9 mouse cellular contexts compared by ENCODE assay signal in genomic region chr8:18388353-18388752, GRCm38 (mm10).
DNase-seq lines count a peak whose midpoint lies in the region; ATAC-seq and TF ChIP-seq lines count a peak whose summit lies in the region.
"Had no signal": no experiment of that assay in that cellular context is flagged by ENCODE, and none has a peak within 500 bp of the region (broad histone marks: within the 10 kb centered on the region; RNA-seq: fewer than 3 reads in every experiment).

No protein-coding gene starts in this region.

- no peaks in the 10 kb centered on the region for H3K36me3 ChIP-seq in forebrain, embryonic 12.5 days (replicated peaks)
- H3K36me3 ChIP-seq in stomach, postnatal 0 days (ENCODE audit: control insufficient read depth, insufficient read depth, low read length) = no peaks in the 10 kb centered on the region
- no peaks in the 10 kb centered on the region for H3K36me3 ChIP-seq in thymus, adult 2 months (ENCODE audit: control insufficient read depth, insufficient read depth, low read length)
- H3K36me3 ChIP-seq: heart, embryonic 15.5 days had no signal

- H3K9ac ChIP-seq in forebrain, embryonic 12.5 days = no peak overlapping the region
- no peak overlapping the region for H3K9ac ChIP-seq in stomach, postnatal 0 days (ENCODE audit: low read length)
- H3K9ac ChIP-seq: heart, embryonic 15.5 days had no signal

- peak; percentile 14 for DNase-seq in urinary bladder, postnatal 25 days (ENCODE audit: low spot score)
- no peak for DNase-seq in urinary bladder, adult 2 months (ENCODE audit: low spot score)
- DNase-seq in c-Kit-positive CD71-positive TER-119-positive erythroid progenitor cells, embryonic 14.5 days (ENCODE audit: low spot score) = peak; percentile 7
- peak; percentile 13 to 72 for DNase-seq in kidney, postnatal 36 days
- peak; percentile 70 for DNase-seq in mesoderm, embryonic 11.5 days (ENCODE audit: low read depth, low spot score)
- DNase-seq in stomach, postnatal 0 days (ENCODE audit: low spot score) = peak; percentile 30
- no peak for DNase-seq in thymus, adult 2 months

- WGBS in forebrain, embryonic 12.5 days = 3% methylated on average over 5 of the region's 5 CpGs
- 8% methylated on average over 5 of the region's 5 CpGs for WGBS in stomach, postnatal 0 days
- WGBS in thymus, adult 2 months = 6% methylated on average over 5 of the region's 5 CpGs

- H3K4me1 ChIP-seq in forebrain, embryonic 12.5 days = no peaks in the 10 kb centered on the region
- H3K4me1 ChIP-seq in stomach, postnatal 0 days (replicated peaks; ENCODE audit: control insufficient read depth, insufficient read depth) = no peaks in the 10 kb centered on the region
- no peaks in the 10 kb centered on the region for H3K4me1 ChIP-seq in thymus, adult 2 months (replicated peaks; ENCODE audit: control insufficient read depth, insufficient read depth, low read length)
- H3K4me1 ChIP-seq: heart, embryonic 15.5 days had no signal

- no peak for TF ChIP-seq POLR2A in thymus, adult 2 months (IDR thresholded peaks at IDR 0.05; ENCODE audit: control insufficient read depth, extremely low read depth, insufficient read depth, low read length, poor library complexity)

- H3K4me2 ChIP-seq in forebrain, embryonic 12.5 days = no peak overlapping the region
- no peak overlapping the region for H3K4me2 ChIP-seq in stomach, postnatal 0 days (replicated peaks; ENCODE audit: low read depth)
- H3K4me2 ChIP-seq: heart, embryonic 15.5 days had no signal

- no peaks in the 10 kb centered on the region for H3K9me3 ChIP-seq in forebrain, embryonic 12.5 days
- H3K9me3 ChIP-seq in stomach, postnatal 0 days (ENCODE audit: control insufficient read depth, low read length) = no peaks in the 10 kb centered on the region
- H3K9me3 ChIP-seq: heart, embryonic 15.5 days had no signal

- peak; percentile 70 for TF ChIP-seq CTCF in stomach, postnatal 0 days (IDR thresholded peaks at IDR 0.05; ENCODE audit: low read depth)
- TF ChIP-seq CTCF in thymus, adult 2 months (IDR thresholded peaks at IDR 0.05; ENCODE audit: borderline replicate concordance, control insufficient read depth, extremely low read depth, insufficient read depth, low read length, poor library complexity) = no peak

- ATAC-seq in forebrain, embryonic 12.5 days (ENCODE audit: low FRiP score) = peak; percentile 64
- ATAC-seq in stomach, postnatal 0 days (ENCODE audit: low FRiP score, low TSS enrichment) = no peak

- no peaks in the 10 kb centered on the region for H3K27me3 ChIP-seq in forebrain, embryonic 12.5 days
- no peaks in the 10 kb centered on the region for H3K27me3 ChIP-seq in stomach, postnatal 0 days (ENCODE audit: control insufficient read depth, insufficient read depth, low read length)
- no peaks in the 10 kb centered on the region for H3K27me3 ChIP-seq in thymus, adult 2 months (ENCODE audit: control insufficient read depth, insufficient read depth, low read length)
- H3K27me3 ChIP-seq: heart, embryonic 15.5 days had no signal

- no peak for TF ChIP-seq EP300 in stomach, postnatal 0 days (optimal IDR thresholded peaks at IDR 0.05)

- no peak overlapping the region for H3K4me3 ChIP-seq in forebrain, embryonic 12.5 days (replicated peaks)
- H3K4me3 ChIP-seq in stomach, postnatal 0 days (ENCODE audit: low read depth, low read length) = no peak overlapping the region
- no peak overlapping the region for H3K4me3 ChIP-seq in thymus, adult 2 months (ENCODE audit: control insufficient read depth, insufficient read depth, low read length)
- H3K4me3 ChIP-seq: heart, embryonic 15.5 days had no signal

- no peak overlapping the region for H3K27ac ChIP-seq in forebrain, embryonic 12.5 days
- H3K27ac ChIP-seq in stomach, postnatal 0 days (replicated peaks) = no peak overlapping the region
- H3K27ac ChIP-seq in thymus, adult 2 months (ENCODE audit: control insufficient read depth, insufficient read depth, low read length) = no peak overlapping the region
- H3K27ac ChIP-seq: heart, embryonic 15.5 days had no signal

Comparison
In these comparisons a context has a peak if more than half of its experiments do, and no peak if none do; other contexts are left out.
1. DNase-seq: peak in urinary bladder, postnatal 25 days (single experiment), c-Kit-positive CD71-positive TER-119-positive erythroid progenitor cells, embryonic 14.5 days (single experiment), kidney, postnatal 36 days (2 of 2), mesoderm, embryonic 11.5 days (single experiment) and stomach, postnatal 0 days (single experiment); none in urinary bladder, adult 2 months (single experiment) and thymus, adult 2 months (single experiment).